Mouse (Mus musculus): Measurements from ENCODE around the gene Ltc4s. TPM values are rescaled to one million over a fixed set of nuclear protein-coding genes. Genes with fewer than 3 reads are reported as not detected.

Gene Ltc4s
- polyA plus RNA-seq, 1 experiment from 2014 or later: 0.85 TPM

- Histone ChIP-seq H3K9me3 (no peaks in the 10 kb centered on the region), H3K27ac (replicated peaks) (no peak overlapping the region), H3K4me3 (no peak overlapping the region), H3K4me1 (no peaks in the 10 kb centered on the region), H3K4me2 (replicated peaks) (no peak overlapping the region), H3K36me3 (peaks cover 56% of the 10 kb centered on the region), H3K9ac (replicated peaks) (no peak overlapping the region), H3K27me3 (no peaks in the 10 kb centered on the region)
- no peak for ATAC-seq (ENCODE audit: low FRiP score, low read depth)
- 89% methylated on average over 3 of the region's 3 CpGs for WGBS
Observed at GRCm38 (mm10) chr11:50266997-50267396, 28.6 kb upstream of the Ltc4s start.

GRCm38 (mm10) chr11:50265931-50266330, 27.5 kb upstream of the Ltc4s start:
- Histone ChIP-seq H3K27me3 (no peaks in the 10 kb centered on the region), H3K9me3 (no peaks in the 10 kb centered on the region), H3K9ac (replicated peaks) (no peak overlapping the region), H3K36me3 (peaks cover 66% of the 10 kb centered on the region), H3K27ac (replicated peaks) (no peak overlapping the region), H3K4me3 (no peak overlapping the region), H3K4me1 (no peaks in the 10 kb centered on the region), H3K4me2 (replicated peaks) (no peak overlapping the region)
- ATAC-seq (ENCODE audit: low FRiP score, low read depth): no peak
- WGBS: 93% methylated on average over 8 of the region's 8 CpGs

- no peaks in the 10 kb centered on the region for H3K4me1 ChIP-seq
- no peak overlapping the region for H3K4me3 ChIP-seq
- 93% methylated on average over 3 of the region's 3 CpGs for WGBS
- H3K9ac ChIP-seq (replicated peaks): no peak overlapping the region
- no peak overlapping the region for H3K4me2 ChIP-seq (replicated peaks)
- no peak overlapping the region for H3K27ac ChIP-seq (replicated peaks)
- no peaks in the 10 kb centered on the region for H3K27me3 ChIP-seq
- H3K36me3 ChIP-seq: peaks cover 94% of the 10 kb centered on the region
- ATAC-seq (ENCODE audit: low FRiP score, low read depth): no peak
- no peaks in the 10 kb centered on the region for H3K9me3 ChIP-seq
Observed at GRCm38 (mm10) chr11:50263198-50263597, 24.8 kb upstream of the Ltc4s start.

- H3K27ac ChIP-seq (replicated peaks): no peak overlapping the region
- H3K4me3 ChIP-seq: no peak overlapping the region
- WGBS: 98% methylated on average over 4 of the region's 4 CpGs
- ATAC-seq (ENCODE audit: low FRiP score, low read depth): no peak
- no peaks in the 10 kb centered on the region for H3K4me1 ChIP-seq
- H3K9ac ChIP-seq (replicated peaks): no peak overlapping the region
- no peaks in the 10 kb centered on the region for H3K9me3 ChIP-seq
- H3K4me2 ChIP-seq (replicated peaks): no peak overlapping the region
- no peaks in the 10 kb centered on the region for H3K27me3 ChIP-seq
- peaks cover 97% of the 10 kb centered on the region for H3K36me3 ChIP-seq
Observed at GRCm38 (mm10) chr11:50262020-50262419, 23.6 kb upstream of the Ltc4s start.

GRCm38 (mm10) chr11:50258310-50258709, 19.9 kb upstream of the Ltc4s start:
- ATAC-seq (ENCODE audit: low FRiP score, low read depth): no peak
- Histone ChIP-seq H3K27ac (replicated peaks) (no peak overlapping the region), H3K27me3 (no peaks in the 10 kb centered on the region), H3K4me3 (no peak overlapping the region), H3K4me1 (no peaks in the 10 kb centered on the region), H3K9me3 (no peaks in the 10 kb centered on the region), H3K36me3 (peaks cover 75% of the 10 kb centered on the region), H3K4me2 (replicated peaks) (no peak overlapping the region), H3K9ac (replicated peaks) (no peak overlapping the region)
- WGBS: 86% methylated on average over 7 of the region's 7 CpGs

GRCm38 (mm10) chr11:50256615-50257014, 18.2 kb upstream of the Ltc4s start:
- H3K9ac ChIP-seq (replicated peaks): no peak overlapping the region
- H3K4me1 ChIP-seq: no peaks in the 10 kb centered on the region
- no peaks in the 10 kb centered on the region for H3K27me3 ChIP-seq
- no peak overlapping the region for H3K4me3 ChIP-seq
- H3K36me3 ChIP-seq: peaks cover 58% of the 10 kb centered on the region
- no peak for ATAC-seq (ENCODE audit: low FRiP score, low read depth)
- H3K4me2 ChIP-seq (replicated peaks): no peak overlapping the region
- H3K27ac ChIP-seq (replicated peaks): no peak overlapping the region
- no peaks in the 10 kb centered on the region for H3K9me3 ChIP-seq
- WGBS: 93% methylated on average over 7 of the region's 7 CpGs

GRCm38 (mm10) chr11:50254010-50254580, 15.7 kb upstream of the Ltc4s start:
- 0 out of 2 replicates have a peak, but pooled peaks have one; percentile 16 for ATAC-seq (ENCODE audit: low FRiP score, low read depth)
- no peak overlapping the region for H3K4me3 ChIP-seq

GRCm38 (mm10) chr11:50253393-50253792, 15.0 kb upstream of the Ltc4s start:
- H3K36me3 ChIP-seq: peaks cover 26% of the 10 kb centered on the region
- H3K9me3 ChIP-seq: no peaks in the 10 kb centered on the region
- no peak for ATAC-seq (ENCODE audit: low FRiP score, low read depth)
- 79% methylated on average over 1 of the region's 1 CpGs for WGBS
- H3K9ac ChIP-seq (replicated peaks): no peak overlapping the region
- H3K4me3 ChIP-seq: no peak overlapping the region
- H3K27me3 ChIP-seq: no peaks in the 10 kb centered on the region
- H3K27ac ChIP-seq (replicated peaks): no peak overlapping the region
- no peaks in the 10 kb centered on the region for H3K4me1 ChIP-seq
- no peak overlapping the region for H3K4me2 ChIP-seq (replicated peaks)

More at GRCm38 (mm10) chr11:50254010-50254580, 15.7 kb upstream of the Ltc4s start:
- Histone ChIP-seq H3K36me3 (peaks cover 33% of the 10 kb centered on the region), H3K9ac (replicated peaks) (no peak overlapping the region), H3K4me1 (no peaks in the 10 kb centered on the region), H3K9me3 (no peaks in the 10 kb centered on the region), H3K27ac (replicated peaks) (no peak overlapping the region), H3K4me2 (replicated peaks) (no peak overlapping the region), H3K27me3 (no peaks in the 10 kb centered on the region)
- 87% methylated on average over 12 of the region's 12 CpGs for WGBS

- Histone ChIP-seq H3K36me3 (peaks cover 20% of the 10 kb centered on the region), H3K27me3 (no peaks in the 10 kb centered on the region), H3K9me3 (no peaks in the 10 kb centered on the region), H3K27ac (replicated peaks) (no peak overlapping the region), H3K4me2 (replicated peaks) (no peak overlapping the region), H3K9ac (replicated peaks) (no peak overlapping the region), H3K4me1 (no peaks in the 10 kb centered on the region), H3K4me3 (no peak overlapping the region)
- 81% methylated on average over 11 of the region's 11 CpGs for WGBS
- ATAC-seq (ENCODE audit: low FRiP score, low read depth): no peak
Observed at GRCm38 (mm10) chr11:50252684-50253265, 14.4 kb upstream of the Ltc4s start.

GRCm38 (mm10) chr11:50252166-50252565, 13.8 kb upstream of the Ltc4s start:
- ATAC-seq (ENCODE audit: low FRiP score, low read depth): no peak
- H3K4me2 ChIP-seq (replicated peaks): no peak overlapping the region
- H3K9ac ChIP-seq (replicated peaks): no peak overlapping the region
- H3K9me3 ChIP-seq: no peaks in the 10 kb centered on the region
- no peak overlapping the region for H3K27ac ChIP-seq (replicated peaks)
- H3K27me3 ChIP-seq: no peaks in the 10 kb centered on the region
- WGBS: 77% methylated on average over 3 of the region's 3 CpGs
- H3K4me3 ChIP-seq: no peak overlapping the region
- H3K36me3 ChIP-seq: peaks cover 14% of the 10 kb centered on the region
- H3K4me1 ChIP-seq: no peaks in the 10 kb centered on the region

GRCm38 (mm10) chr11:50248473-50249171, 10.2 kb upstream of the Ltc4s start:
- H3K36me3 ChIP-seq: no peaks in the 10 kb centered on the region
- H3K4me3 ChIP-seq: no peak overlapping the region
- no peak for ATAC-seq (ENCODE audit: low FRiP score, low read depth)
- no peak overlapping the region for H3K9ac ChIP-seq (replicated peaks)
- no peaks in the 10 kb centered on the region for H3K4me1 ChIP-seq
- H3K27ac ChIP-seq (replicated peaks): no peak overlapping the region
- no peak overlapping the region for H3K4me2 ChIP-seq (replicated peaks)
- 83% methylated on average over 7 of the region's 7 CpGs for WGBS
- no peaks in the 10 kb centered on the region for H3K9me3 ChIP-seq
- no peaks in the 10 kb centered on the region for H3K27me3 ChIP-seq

- H3K4me3 ChIP-seq: no peak overlapping the region
- no peak overlapping the region for H3K27ac ChIP-seq (replicated peaks)
- no peak for ATAC-seq (ENCODE audit: low FRiP score, low read depth)
- WGBS: 68% methylated on average over 5 of the region's 5 CpGs
- H3K9me3 ChIP-seq: no peaks in the 10 kb centered on the region
- no peaks in the 10 kb centered on the region for H3K27me3 ChIP-seq
- H3K4me1 ChIP-seq: no peaks in the 10 kb centered on the region
- no peaks in the 10 kb centered on the region for H3K36me3 ChIP-seq
- H3K9ac ChIP-seq (replicated peaks): no peak overlapping the region
- H3K4me2 ChIP-seq (replicated peaks): no peak overlapping the region
Observed at GRCm38 (mm10) chr11:50245269-50245668, 6.9 kb upstream of the Ltc4s start.
